In the genomic region with DNA sequence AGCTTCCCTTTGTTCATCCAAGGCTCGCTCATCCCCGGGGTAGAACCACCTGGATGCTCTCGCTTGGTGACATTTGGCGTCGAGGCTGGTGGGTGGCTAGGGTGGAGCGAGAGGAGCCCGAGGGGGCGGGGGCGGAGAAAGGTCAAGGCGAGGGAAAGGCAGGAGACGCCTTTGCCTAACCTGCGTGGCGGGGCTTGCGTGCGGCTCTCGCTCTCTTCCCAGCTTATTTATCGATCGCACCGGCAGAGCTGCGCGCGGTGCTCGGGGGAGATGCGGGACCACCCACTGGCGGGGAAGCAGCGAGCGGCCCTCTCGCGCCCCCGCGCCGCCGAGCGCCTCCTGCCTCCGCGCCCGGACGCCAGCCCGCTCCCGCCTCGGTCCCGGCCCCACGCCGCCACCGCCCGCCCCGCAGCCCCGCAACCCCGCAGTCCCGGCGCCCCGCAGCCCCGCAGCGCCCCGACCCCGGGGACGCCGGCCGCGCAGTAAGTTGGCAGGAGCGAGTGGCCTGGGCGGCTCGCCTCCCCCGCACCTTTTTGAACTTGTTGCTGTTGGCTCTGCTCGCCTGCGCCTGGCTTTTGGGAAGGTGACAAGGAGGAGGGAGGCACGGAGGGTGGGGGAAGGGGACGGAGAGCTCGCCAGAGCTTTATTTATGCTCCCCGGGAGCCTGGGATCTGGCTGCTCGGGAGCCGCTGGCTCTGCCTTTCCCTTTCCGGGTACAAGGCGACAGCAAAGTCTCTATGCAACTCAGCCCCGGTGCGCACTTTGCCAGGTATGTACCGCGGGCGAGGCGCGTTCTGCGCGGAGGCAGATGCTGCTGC, we compare ENCODE assay signal across 8 mouse cellular contexts. TPM values are rescaled to one million over a fixed set of nuclear protein-coding genes. Genes with fewer than 3 reads are reported as not detected.
DNase-seq lines count a peak whose midpoint lies in the region; ATAC-seq lines count a peak whose summit lies in the region.

No protein-coding gene starts in this region.

- 0 out of 2 replicates have a peak, but pooled peaks cover 4% of the 10 kb centered on the region for H3K4me1 ChIP-seq in intestine, embryonic 15.5 days (replicated peaks)
- H3K4me1 ChIP-seq in neural tube, embryonic 13.5 days (replicated peaks): peaks cover 6% of the 10 kb centered on the region; the same call in 1 of the 2 replicates

- peak overlapping the region; percentile 53 for H3K9ac ChIP-seq in intestine, embryonic 15.5 days
- H3K9ac ChIP-seq in neural tube, embryonic 13.5 days: peak overlapping the region; percentile 88

- H3K36me3 ChIP-seq in intestine, embryonic 15.5 days: no peaks in the 10 kb centered on the region
- no peaks in the 10 kb centered on the region for H3K36me3 ChIP-seq in neural tube, embryonic 13.5 days

- peaks cover 10% of the 10 kb centered on the region for H3K27me3 ChIP-seq in intestine, embryonic 15.5 days (replicated peaks)
- H3K27me3 ChIP-seq in neural tube, embryonic 13.5 days: 0 out of 2 replicates have a peak, but pooled peaks cover 7% of the 10 kb centered on the region

- no peaks in the 10 kb centered on the region for H3K9me3 ChIP-seq in intestine, embryonic 15.5 days
- no peaks in the 10 kb centered on the region for H3K9me3 ChIP-seq in neural tube, embryonic 13.5 days

- WGBS in intestine, embryonic 15.5 days: 1% methylated on average over 80 of the region's 83 CpGs
- under 1% methylated on average over 81 of the region's 83 CpGs for WGBS in neural tube, embryonic 13.5 days

- H3K4me2 ChIP-seq in intestine, embryonic 15.5 days (replicated peaks): peak overlapping the region; percentile 98
- peak overlapping the region; percentile 86 for H3K4me2 ChIP-seq in neural tube, embryonic 13.5 days

- intact Hi-C loops in gastrocnemius, postnatal 36 days (cut with DNase I): no loop called here
- intact Hi-C loops in left cerebral cortex, postnatal 36 days (cut with DNase I): loop anchor here (1.0 to 10.0 kb wide), 5 partner anchors 200 to 1448 kb away; no protein-coding TSS in a partner anchor

- peak; percentile 78 for ATAC-seq in intestine, embryonic 15.5 days
- ATAC-seq in neural tube, embryonic 13.5 days (ENCODE audit: low read depth): peak; percentile 82
- ATAC-seq in erythroid progenitor cell, adult 5-6 weeks (replicated peaks; ENCODE audit: low FRiP score, poor library complexity, severe bottlenecking): no peak

- peak; percentile 15 for DNase-seq in gastrocnemius, postnatal 10 days
- DNase-seq in gastrocnemius, postnatal 36 days: no peak
- DNase-seq in cerebellum, postnatal 25 days: peak; percentile 91 to 92
- DNase-seq in frontal cortex, postnatal 14 days (ENCODE audit: low spot score in 2 of 2): peak; percentile 37 to 62
- DNase-seq in left cerebral cortex, postnatal 36 days (ENCODE audit: low spot score in 2 of 2): peak; percentile 79 to 80

- H3K27ac ChIP-seq in intestine, embryonic 15.5 days: no peak overlapping the region
- peak overlapping the region; percentile 90 for H3K27ac ChIP-seq in neural tube, embryonic 13.5 days (replicated peaks)

- H3K4me3 ChIP-seq in intestine, embryonic 15.5 days (replicated peaks): peak overlapping the region; percentile 66
- H3K4me3 ChIP-seq in neural tube, embryonic 13.5 days: peak overlapping the region; percentile 85

RNA-seq across cellular contexts. Expression of a gene that starts 0.4 kb away (rescaled TPM):
- under 1 TPM; 0.19 to 0.20 TPM for total RNA-seq in gastrocnemius, postnatal 10 days (2021)
- not detected for total RNA-seq in gastrocnemius, postnatal 36 days (2021)
- 0.71 and 0.93 TPM in 2 replicates for polyA plus RNA-seq in intestine, embryonic 15.5 days (2015; fragmentation: Nextera tagmentation; extraction: Ambion mirVana)
- 10 to 100 TPM; 73.7 to 74.1 TPM for total RNA-seq in left cerebral cortex, postnatal 36 days (2021)
- polyA plus RNA-seq in neural tube, embryonic 13.5 days (2015; fragmentation: Nextera tagmentation; extraction: Ambion mirVana): 14.7 and 14.8 TPM in 2 replicates
- not detected in 2 replicates for total RNA-seq in erythroid progenitor cell, adult 5-6 weeks (2015; ENCODE audit: low replicate concordance)
- not detected in 2 replicates for total RNA-seq in erythroid progenitor cell, adult 5-6 weeks (2017; ENCODE audit: low replicate concordance)

Comparison
In these comparisons a context has a peak if more than half of its experiments do, and no peak if none do; other contexts are left out.
1. DNase-seq: peak in gastrocnemius, postnatal 10 days (single experiment), cerebellum, postnatal 25 days (2 of 2), frontal cortex, postnatal 14 days (2 of 2) and left cerebral cortex, postnatal 36 days (2 of 2); none in gastrocnemius, postnatal 36 days (0 of 2).
2. RNA of a gene that starts 0.4 kb away (total RNA-seq): 73.7 to 74.1 TPM in left cerebral cortex, postnatal 36 days; 0.19 to 0.20 TPM in gastrocnemius, postnatal 10 days, not detected in gastrocnemius, postnatal 36 days and not detected in erythroid progenitor cell, adult 5-6 weeks; every median in the first group is over 10 times any median in the second.